Mouse (Mus musculus) splenic B cell, adult 2 months (primary cell): ENCODE results near the gene Trmt61a.
A peak's percentile ranks its signal among the peaks of the same experiment; 100 is the strongest.

Experiments
- DNase-seq: peaks from one replicate; pipeline ENCODE4 v3.0.0-alpha.2; 2011; ENCODE audit warnings: low read depth, low spot score
- H3K27me3 ChIP-seq: 2 replicates; pipeline ENCODE4 v1.6.1; 2012; ENCODE audit warnings: mild to moderate bottlenecking, low read length, moderate library complexity, mixed read lengths; ENCODE audit not compliant: control insufficient read depth, poor library complexity, insufficient read depth, severe bottlenecking
- H3K36me3 ChIP-seq: 2 replicates; pipeline ENCODE4 v1.6.1; 2012; ENCODE audit warnings: mild to moderate bottlenecking, low read length, moderate library complexity, mixed read lengths; ENCODE audit not compliant: control insufficient read depth, poor library complexity, insufficient read depth, severe bottlenecking

Trmt61a gene

GRCm38 (mm10) chr12:111669000-111669788 is 8.7 kb upstream of the Trmt61a start:
- Histone ChIP-seq H3K27me3 (no peaks in the 10 kb centered on the region), H3K36me3 (no peaks in the 10 kb centered on the region)
- DNase-seq = peak; percentile 31

DNA sequence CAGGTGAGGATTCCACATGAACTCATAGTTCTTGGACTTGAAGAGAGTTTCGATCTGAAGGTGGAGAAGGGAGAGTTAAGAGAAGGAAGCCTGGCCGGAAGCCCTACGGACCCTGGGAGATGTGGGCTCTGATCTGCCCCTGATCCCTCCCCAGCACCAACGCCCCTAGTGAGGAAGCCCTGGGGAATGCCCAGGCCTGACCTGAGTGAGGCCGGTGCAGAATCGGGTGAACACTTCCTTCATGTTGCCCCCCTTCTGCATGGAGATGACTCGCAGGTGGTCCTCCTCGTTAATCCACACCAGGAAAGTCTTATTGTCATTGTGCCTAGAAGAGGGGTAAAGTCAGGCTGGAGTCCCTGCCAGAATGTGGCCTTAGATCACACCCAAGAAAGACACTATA is 7.9 kb upstream of the Trmt61a start:
- DNase-seq = no peak
- no peaks in the 10 kb centered on the region for H3K27me3 ChIP-seq
- no peaks in the 10 kb centered on the region for H3K36me3 ChIP-seq

DNA sequence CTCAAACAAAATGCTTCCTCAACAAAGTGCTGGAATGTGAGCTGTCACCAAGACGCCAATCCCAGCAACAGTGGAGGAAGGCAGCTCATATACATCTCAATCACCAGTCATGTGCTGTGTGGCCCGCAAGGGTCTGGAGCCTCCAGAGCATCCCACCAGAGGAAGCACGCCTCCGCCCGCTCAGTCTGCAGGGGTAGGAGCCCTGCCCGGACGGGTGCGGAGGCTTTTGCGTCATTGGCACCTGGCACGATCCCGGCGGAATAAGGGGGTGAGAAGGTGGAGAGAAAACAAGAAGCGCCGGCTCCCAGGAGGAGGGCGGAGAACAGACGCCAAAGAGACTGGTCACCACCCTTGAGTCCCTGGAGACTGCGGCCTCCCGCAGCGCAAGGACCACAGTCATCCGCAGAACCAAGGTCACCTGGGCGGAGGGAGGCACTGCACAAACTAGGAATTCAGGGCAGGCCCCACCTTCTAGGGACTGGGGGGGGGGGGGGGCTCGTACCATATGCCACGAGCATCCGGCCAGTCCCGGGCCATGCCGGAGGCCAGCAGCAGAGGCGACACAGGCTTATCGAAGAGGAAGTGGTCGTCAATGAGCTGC is 7.4 kb upstream of the Trmt61a start:
- no peak for DNase-seq
- no peaks in the 10 kb centered on the region for H3K36me3 ChIP-seq
- no peaks in the 10 kb centered on the region for H3K27me3 ChIP-seq

GRCm38 (mm10) chr12:111670976-111671375 is 6.9 kb upstream of the Trmt61a start:
- Histone ChIP-seq H3K27me3 (no peaks in the 10 kb centered on the region), H3K36me3 (no peaks in the 10 kb centered on the region)
- peak; percentile 19 for DNase-seq

- Histone ChIP-seq H3K36me3 (no peaks in the 10 kb centered on the region), H3K27me3 (no peaks in the 10 kb centered on the region)
- DNase-seq = peak; percentile 57
These were observed 6.4 kb upstream of the Trmt61a start for GRCm38 (mm10) chr12:111671431-111671902.

DNA sequence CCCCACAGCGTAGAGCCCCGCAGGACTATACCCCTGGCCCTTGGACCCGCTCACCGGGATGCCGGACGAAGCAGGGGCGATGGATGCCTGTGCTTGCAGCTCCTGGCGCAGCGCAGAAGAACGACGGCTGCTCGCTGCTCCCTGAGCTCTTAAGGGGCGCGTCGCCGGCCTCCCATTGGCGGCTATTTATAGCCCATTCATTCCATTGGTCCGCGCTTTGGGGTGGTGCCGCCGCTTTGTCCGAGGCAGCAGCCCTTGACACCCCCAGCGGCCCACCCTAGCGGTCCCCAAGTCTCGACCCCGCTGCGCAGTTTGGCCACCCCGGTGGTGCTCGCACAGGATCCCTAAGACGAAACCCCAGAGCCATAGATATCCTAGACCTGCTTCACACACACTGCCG is 5.7 kb upstream of the Trmt61a start, which contains the start of gene Ckb:
Gene Ckb (minus strand): TSS at position 163 of the 400 bp plus-strand sequence.
- peak; percentile 48 for DNase-seq
- Histone ChIP-seq H3K27me3 (no peaks in the 10 kb centered on the region), H3K36me3 (no peaks in the 10 kb centered on the region)

- DNase-seq = no peak
- Histone ChIP-seq H3K27me3 (no peaks in the 10 kb centered on the region), H3K36me3 (no peaks in the 10 kb centered on the region)
These were observed 5.3 kb upstream of the Trmt61a start for GRCm38 (mm10) chr12:111672581-111672980.

GRCm38 (mm10) chr12:111674850-111675486 is 2.9 kb upstream of the Trmt61a start:
- H3K36me3 ChIP-seq = no peaks in the 10 kb centered on the region
- DNase-seq = no peak
- no peaks in the 10 kb centered on the region for H3K27me3 ChIP-seq

GRCm38 (mm10) chr12:111675797-111676580 is 1.9 kb upstream of the Trmt61a start:
- H3K36me3 ChIP-seq = no peaks in the 10 kb centered on the region
- DNase-seq = no peak
- no peaks in the 10 kb centered on the region for H3K27me3 ChIP-seq

- no peak for DNase-seq
- H3K36me3 ChIP-seq = no peaks in the 10 kb centered on the region
These were observed 484 bp upstream of the Trmt61a start for GRCm38 (mm10) chr12:111677421-111677820.

GRCm38 (mm10) chr12:111678670-111678933 is 697 bp downstream of the Trmt61a start:
- Histone ChIP-seq H3K27me3 (no peaks in the 10 kb centered on the region), H3K36me3 (no peaks in the 10 kb centered on the region; the same call in 1 of the 2 replicates)
- DNase-seq = no peak

More at GRCm38 (mm10) chr12:111677421-111677820, 484 bp upstream of the Trmt61a start:
- no peaks in the 10 kb centered on the region for H3K27me3 ChIP-seq

GRCm38 (mm10) chr12:111678997-111679396 is 1.1 kb downstream of the Trmt61a start:
- no peak for DNase-seq
- Histone ChIP-seq H3K27me3 (no peaks in the 10 kb centered on the region), H3K36me3 (no peaks in the 10 kb centered on the region; the same call in 1 of the 2 replicates)

DNA sequence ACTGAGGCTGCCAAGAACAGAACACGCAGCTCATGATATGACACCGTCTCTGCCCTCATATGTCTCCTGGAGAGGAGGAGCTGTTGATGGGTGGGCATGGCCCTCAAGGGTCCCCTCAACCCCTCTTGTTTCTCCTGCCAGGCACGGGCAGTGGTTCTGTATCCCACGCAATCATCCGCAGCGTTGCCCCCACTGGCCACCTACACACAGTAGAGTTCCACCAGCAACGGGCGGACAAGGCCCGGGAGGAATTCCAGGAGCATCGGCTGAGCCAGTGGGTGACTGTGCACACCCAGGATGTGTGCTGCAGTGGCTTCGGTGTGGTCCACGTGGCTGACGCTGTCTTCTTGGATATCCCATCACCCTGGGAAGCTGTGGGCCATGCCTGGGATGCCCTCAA is 2.8 kb downstream of the Trmt61a start:
- Histone ChIP-seq H3K36me3 (no peaks in the 10 kb centered on the region; the same call in 1 of the 2 replicates), H3K27me3 (no peaks in the 10 kb centered on the region)
- DNase-seq = no peak

DNA sequence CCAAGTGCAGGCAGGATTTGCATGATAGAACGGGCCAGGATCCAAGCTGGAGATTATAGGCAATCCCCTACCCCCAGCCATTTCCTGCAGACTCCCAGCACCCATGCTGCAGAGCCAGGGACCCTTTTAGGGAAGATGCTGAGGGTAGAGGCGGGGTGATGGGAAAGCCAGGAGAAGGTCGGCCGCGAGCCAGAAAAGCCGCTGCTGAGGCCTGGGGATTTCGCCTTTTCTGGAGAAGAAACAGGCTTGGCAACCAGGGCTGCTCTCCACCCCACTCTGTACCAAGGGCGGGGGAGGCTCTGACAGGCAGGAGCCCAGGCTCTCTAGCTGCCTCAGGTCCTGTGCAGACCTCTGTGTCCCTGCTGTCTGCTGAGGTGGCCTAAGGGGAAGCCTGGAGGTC is 3.4 kb downstream of the Trmt61a start:
- no peak for DNase-seq
- Histone ChIP-seq H3K27me3 (no peaks in the 10 kb centered on the region), H3K36me3 (no peaks in the 10 kb centered on the region; the same call in 1 of the 2 replicates)
